Mouse (Mus musculus) myocyte (in vitro differentiated cells): ENCODE results near the gene Tmtc4. TPM values are rescaled to one million over a fixed set of nuclear protein-coding genes. Genes with fewer than 3 reads are reported as not detected.

Source experiments
- H3K27me3 ChIP-seq: one replicate; pipeline ENCODE4 v1.6.1; 2011; ENCODE audit not compliant: control insufficient read depth, insufficient read depth, insufficient read length
- H3K36me3 ChIP-seq: one replicate; pipeline ENCODE4 v1.6.1; 2011; ENCODE audit not compliant: control insufficient read depth, insufficient read depth
- H3K4me2 ChIP-seq: one replicate; pipeline ENCODE4 v1.6.1; 2011; ENCODE audit warnings: low read depth, control low read depth
- H3K4me3 ChIP-seq: one replicate; pipeline ENCODE4 v1.5.1; 2011; ENCODE audit warnings: mild to moderate bottlenecking, control low read depth, moderate library complexity
- H3K79me2 ChIP-seq: one replicate; pipeline ENCODE4 v1.6.1; 2011; ENCODE audit not compliant: control insufficient read depth, insufficient read depth
- H3ac ChIP-seq: one replicate; pipeline ENCODE4 v1.6.1; 2011; ENCODE audit not compliant: control insufficient read depth, insufficient read length
- CEBPB ChIP-seq: IDR thresholded peaks from 2 replicates; pipeline ENCODE4 v1.6.1; 2011; ENCODE audit warnings: mild to moderate bottlenecking, moderate library complexity; ENCODE audit not compliant: poor library complexity, insufficient read depth, severe bottlenecking
- E2F4 ChIP-seq: IDR thresholded peaks from one replicate; pipeline ENCODE4 v1.6.1; 2011; ENCODE audit warnings: mild to moderate bottlenecking, control low read depth, moderate library complexity; ENCODE audit not compliant: insufficient read depth
- MAX ChIP-seq: IDR thresholded peaks from one replicate; pipeline ENCODE4 v1.6.1; 2011; ENCODE audit warnings: low read depth, mild to moderate bottlenecking, control low read depth
- MYOD1 ChIP-seq, 3 experiments: IDR thresholded peaks; one replicate each; pipeline ENCODE4 v1.6.1; 2011; ENCODE audit warnings: control low read depth in 2 of 3, low read depth in 2 of 3, mild to moderate bottlenecking in 2 of 3, moderate library complexity in 1 of 3; ENCODE audit not compliant: insufficient read length in 2 of 3, control insufficient read depth in 1 of 3
- MYOG ChIP-seq, 3 experiments: IDR thresholded peaks; one replicate each; pipeline ENCODE4 v1.6.1; 2011; ENCODE audit warnings: control low read depth in 2 of 3, low read depth in 2 of 3, mild to moderate bottlenecking in 2 of 3; ENCODE audit not compliant: insufficient read length in 2 of 3, control insufficient read depth in 1 of 3, insufficient read depth in 1 of 3
- POLR2A ChIP-seq: IDR thresholded peaks from one replicate; pipeline ENCODE4 v1.6.1; 2011; ENCODE audit warnings: low read depth, mild to moderate bottlenecking, control low read depth, moderate library complexity; ENCODE audit not compliant: insufficient read length
- POLR2AphosphoS2 ChIP-seq: IDR thresholded peaks from one replicate; pipeline ENCODE4 v1.6.1; 2011; ENCODE audit warnings: low read depth, control low read depth; ENCODE audit not compliant: insufficient read length
- REST ChIP-seq: IDR thresholded peaks from one replicate; pipeline ENCODE4 v1.6.1; 2011; ENCODE audit warnings: mild to moderate bottlenecking, control low read depth, moderate library complexity; ENCODE audit not compliant: insufficient read depth, insufficient read length
- SRF ChIP-seq: IDR thresholded peaks from one replicate; pipeline ENCODE4 v1.6.1; 2011; ENCODE audit warnings: low read depth; ENCODE audit not compliant: control insufficient read depth, insufficient read length
- TCF12 ChIP-seq: IDR thresholded peaks from one replicate; pipeline ENCODE4 v1.6.1; 2011; ENCODE audit warnings: mild to moderate bottlenecking, control low read depth; ENCODE audit not compliant: poor library complexity, insufficient read depth, severe bottlenecking
- TCF3 ChIP-seq: IDR thresholded peaks from one replicate; pipeline ENCODE4 v1.6.1; 2011; ENCODE audit warnings: low read depth, control low read depth; ENCODE audit not compliant: insufficient read length
- USF1 ChIP-seq: IDR thresholded peaks from one replicate; pipeline ENCODE4 v1.6.1; 2011; ENCODE audit warnings: low read depth, mild to moderate bottlenecking, control low read depth, moderate library complexity
- polyA plus RNA-seq: library from polyadenylated mRNA; unstranded; fragments of >200 nt; fragmentation: generic; extraction: Trizol; gene quantifications from one replicate; pipeline ENCODE4 v1.2.1, GENCODE M21; 2012; ENCODE audit warnings: missing spikeins

The Tmtc4 gene
- polyA plus RNA-seq, 1 experiment = 8.2 TPM

DNA sequence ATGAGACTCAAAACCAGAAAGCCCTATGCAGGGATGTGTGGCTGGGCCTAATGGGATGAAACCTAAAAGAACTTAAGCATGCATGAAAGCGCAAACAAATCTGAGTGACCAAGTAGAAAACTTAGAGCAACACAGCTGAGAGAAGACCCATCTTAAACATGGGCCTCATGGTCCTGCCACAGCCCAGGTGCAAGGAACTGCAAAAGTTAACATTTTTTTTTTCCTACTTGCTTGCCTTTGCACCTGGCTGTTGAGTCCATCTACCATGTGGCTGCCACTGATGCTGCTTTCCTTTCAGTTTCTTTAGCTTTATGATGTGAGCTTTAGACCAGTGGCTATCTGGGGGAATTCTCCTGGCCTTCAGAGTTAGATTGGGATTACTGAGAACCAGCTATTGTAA is 66.2 kb downstream of the Tmtc4 start:
- peaks cover 9% of the 10 kb centered on the region for H3K36me3 ChIP-seq

DNA sequence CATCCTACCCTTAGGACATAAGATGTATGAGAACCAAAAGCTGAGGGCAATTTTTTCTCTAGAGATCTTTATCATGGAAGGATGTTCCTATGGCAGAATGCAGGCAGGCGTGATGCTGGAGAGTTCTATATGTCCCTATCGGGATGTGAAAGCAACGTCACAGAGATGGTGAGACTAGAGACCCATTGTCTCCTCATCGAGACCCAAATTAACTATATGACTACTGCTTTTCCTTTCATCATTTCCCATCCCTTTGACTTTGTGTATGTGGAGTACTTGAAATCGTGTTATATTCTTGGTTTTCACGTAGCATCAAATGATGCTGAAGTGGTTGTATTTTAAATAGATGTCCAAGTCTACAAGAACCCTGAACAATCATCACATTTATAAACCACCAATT is 70.2 kb downstream of the Tmtc4 start, which contains the start of gene Ggact:
Gene Ggact, minus strand, starts transcription at position 101 of the 400 bp plus-strand sequence.
- H3K27me3 ChIP-seq = no peaks in the 10 kb centered on the region
- H3K79me2 ChIP-seq = no peaks in the 10 kb centered on the region
- TF ChIP-seq REST (no peak), POLR2A (no peak), TCF3 (no peak), SRF (no peak)
- H3K36me3 ChIP-seq = no peaks in the 10 kb centered on the region
- peak within 1 kb of the TSS; percentile 86 for H3K4me2 ChIP-seq
- H3K4me3 ChIP-seq = peak within 1 kb of the TSS; percentile 33
- H3ac ChIP-seq = peak within 1 kb of the TSS; percentile 54

More for the DNA sequence above, 66.2 kb downstream of the Tmtc4 start:
- Histone ChIP-seq H3K27me3 (no peaks in the 10 kb centered on the region), H3K79me2 (no peaks in the 10 kb centered on the region), H3ac (no peak overlapping the region), H3K4me3 (no peak overlapping the region), H3K4me2 (no peak overlapping the region)
- no peak for TF ChIP-seq POLR2A
- TF ChIP-seq E2F4 = no peak
- TF ChIP-seq TCF12 = no peak
- TF ChIP-seq TCF3 = no peak
- no peak for TF ChIP-seq SRF
- no peak for TF ChIP-seq MAX
- TF ChIP-seq REST = no peak
- no peak for TF ChIP-seq MYOD1 (IDR thresholded peaks at IDR 0.05; ENCODE audit: control insufficient read depth in 1 of 3, insufficient read length in 2 of 3, low read depth in 2 of 3)
- TF ChIP-seq USF1 = no peak
- no peak for TF ChIP-seq POLR2AphosphoS2
- TF ChIP-seq MYOG (IDR thresholded peaks at IDR 0.05; ENCODE audit: control insufficient read depth in 1 of 3, insufficient read depth in 1 of 3, insufficient read length in 2 of 3, low read depth in 2 of 3) = no peak
- TF ChIP-seq CEBPB = no peak

DNA sequence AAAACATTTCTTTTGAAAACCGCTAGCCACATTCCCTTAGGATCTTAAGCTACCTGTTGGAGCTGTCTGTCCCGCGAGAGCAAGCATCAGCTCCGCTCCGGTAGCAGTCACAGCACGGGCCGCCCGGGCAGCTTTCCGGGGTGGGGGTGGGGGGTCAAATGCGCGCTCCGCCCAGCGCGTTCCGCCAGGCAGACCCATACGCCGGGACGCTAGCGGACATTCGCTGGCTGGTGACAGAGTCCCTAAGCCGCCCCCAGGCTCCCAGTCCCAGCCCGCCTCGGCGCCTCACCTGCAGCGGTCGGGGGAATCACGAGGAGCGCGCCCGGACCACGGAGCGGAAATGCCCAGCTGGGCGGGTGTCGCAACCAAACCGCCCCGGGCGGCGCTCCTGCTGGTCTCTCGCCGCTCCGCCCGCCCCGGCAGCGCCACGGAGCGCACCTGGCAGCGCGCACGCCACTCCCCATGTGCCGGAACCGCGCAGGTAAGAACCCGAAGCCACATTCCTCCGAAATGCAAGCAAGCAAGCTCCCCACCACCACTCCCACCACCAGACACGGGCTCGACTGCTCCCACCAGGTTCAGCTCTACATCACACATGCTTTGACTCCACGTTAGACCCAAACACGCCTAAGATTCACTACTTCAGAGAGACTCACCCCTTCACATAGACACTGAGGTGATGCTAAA is 70.9 kb downstream of the Tmtc4 start:
- no peak for TF ChIP-seq SRF
- TF ChIP-seq TCF12 = no peak
- peak in 1 of 3 experiments; percentile 26 for TF ChIP-seq MYOD1 (IDR thresholded peaks at IDR 0.05; ENCODE audit: control insufficient read depth in 1 of 3, insufficient read length in 2 of 3, low read depth in 2 of 3)
- TF ChIP-seq CEBPB = peak; percentile 27; the same call in 1 of the 2 replicates
- no peak for TF ChIP-seq E2F4
- no peak for TF ChIP-seq POLR2AphosphoS2
- peak; percentile 47 for TF ChIP-seq POLR2A
- no peak for TF ChIP-seq REST
- TF ChIP-seq MYOG (IDR thresholded peaks at IDR 0.05; ENCODE audit: control insufficient read depth in 1 of 3, insufficient read depth in 1 of 3, insufficient read length in 2 of 3, low read depth in 2 of 3) = peak in 2 of 3 experiments; percentile 35 to 37
- TF ChIP-seq USF1 = no peak
- no peak for TF ChIP-seq TCF3
- TF ChIP-seq MAX = no peak
- no peaks in the 10 kb centered on the region for H3K79me2 ChIP-seq
- H3ac ChIP-seq = peak overlapping the region; percentile 54
- H3K4me2 ChIP-seq = peak overlapping the region; percentile 86
- peak overlapping the region; percentile 33 for H3K4me3 ChIP-seq
- no peaks in the 10 kb centered on the region for H3K27me3 ChIP-seq
- H3K36me3 ChIP-seq = no peaks in the 10 kb centered on the region

DNA sequence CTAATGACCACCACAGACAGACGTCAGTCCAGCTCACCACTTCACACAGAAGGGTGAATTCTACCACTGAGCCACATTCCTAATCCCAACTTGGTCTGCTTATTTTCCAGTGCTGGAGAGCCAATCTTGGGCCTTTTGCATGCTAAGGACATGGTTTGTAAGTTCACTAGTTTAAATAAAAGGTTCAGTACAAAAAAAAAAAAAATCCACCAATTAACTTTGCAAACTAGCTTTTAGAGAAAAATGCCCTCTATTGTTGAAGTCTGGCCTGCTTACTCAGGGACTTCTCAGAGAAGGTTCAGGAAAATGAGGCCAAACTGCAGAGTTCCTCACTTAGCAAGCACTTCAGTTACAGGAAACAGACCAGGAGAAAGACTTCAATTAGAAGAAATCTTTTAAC is 71.7 kb downstream of the Tmtc4 start:
- no peaks in the 10 kb centered on the region for H3K79me2 ChIP-seq

DNA sequence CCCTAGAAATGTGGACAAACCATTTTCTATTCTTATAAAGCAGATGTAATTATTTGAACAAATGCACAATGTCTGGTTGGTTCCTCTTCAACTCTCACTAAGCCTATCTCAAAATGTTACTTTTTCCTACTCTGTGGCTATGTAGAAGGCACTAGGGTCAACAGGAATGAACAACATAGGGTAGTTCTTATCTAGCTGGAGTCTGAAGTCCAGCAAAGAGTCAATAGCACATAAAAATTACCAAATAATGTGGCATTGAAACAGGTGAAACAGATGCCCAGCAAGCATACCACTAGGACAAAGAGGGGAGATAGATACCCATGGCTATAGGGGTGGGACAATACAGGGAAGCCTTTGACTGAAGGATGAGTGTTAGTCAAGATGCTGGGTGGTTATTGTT is 72.6 kb downstream of the Tmtc4 start:
- no peaks in the 10 kb centered on the region for H3K79me2 ChIP-seq
- TF ChIP-seq E2F4 (no peak), POLR2A (no peak), USF1 (no peak), SRF (no peak), CEBPB (no peak), POLR2AphosphoS2 (no peak), TCF3 (no peak), MYOD1 (IDR thresholded peaks at IDR 0.05; ENCODE audit: control insufficient read depth in 1 of 3, insufficient read length in 2 of 3, low read depth in 2 of 3) (no peak), MAX (no peak), TCF12 (no peak), REST (no peak), MYOG (IDR thresholded peaks at IDR 0.05; ENCODE audit: control insufficient read depth in 1 of 3, insufficient read depth in 1 of 3, insufficient read length in 2 of 3, low read depth in 2 of 3) (no peak)

More for the DNA sequence above, 71.7 kb downstream of the Tmtc4 start:
- H3K4me3 ChIP-seq = peak overlapping the region; percentile 33
- H3ac ChIP-seq = peak overlapping the region; percentile 54
- H3K36me3 ChIP-seq = no peaks in the 10 kb centered on the region
- peak overlapping the region; percentile 86 for H3K4me2 ChIP-seq
- no peak for TF ChIP-seq TCF12
- no peaks in the 10 kb centered on the region for H3K27me3 ChIP-seq

More for the DNA sequence above, 72.6 kb downstream of the Tmtc4 start:
- Histone ChIP-seq H3K4me2 (no peak overlapping the region), H3K27me3 (no peaks in the 10 kb centered on the region), H3ac (no peak overlapping the region), H3K36me3 (no peaks in the 10 kb centered on the region), H3K4me3 (no peak overlapping the region)
